Mouse (Mus musculus) hindbrain, embryonic 15.5 days (tissue): ENCODE results near the gene Slc9c1. TPM values are rescaled to one million over a fixed set of nuclear protein-coding genes. Genes with fewer than 3 reads are reported as not detected.
"Not testable (repeated sequence)": the region's sequence is repeated elsewhere in the genome, so short reads cannot be mapped to it uniquely, and the experiment has no call there.

ENCODE experiments used
- ATAC-seq: fragments of 200-750 bp; cut with Nextera tagmentation; 2 replicates; pipeline ENCODE4 v1.8.0; 2017; ENCODE audit warnings: low read depth, moderate number of reproducible peaks, moderate TSS enrichment; ENCODE audit not compliant: low FRiP score
- H3K27ac ChIP-seq: fragments of 300-500 bp; sonication (generic); replicated peaks from 2 replicates; pipeline ENCODE4 v1.5.1; 2015; ENCODE audit warnings: mild to moderate bottlenecking, inconsistent platforms
- H3K27me3 ChIP-seq: fragments of 300-500 bp; sonication (generic); 2 replicates; pipeline ENCODE4 v1.6.1; 2015; ENCODE audit warnings: control low read depth, inconsistent platforms
- H3K36me3 ChIP-seq: fragments of 300-500 bp; sonication (generic); 2 replicates; pipeline ENCODE4 v1.6.1; 2015; ENCODE audit warnings: control low read depth, inconsistent platforms
- H3K4me1 ChIP-seq: fragments of 300-500 bp; sonication (generic); replicated peaks from 2 replicates; pipeline ENCODE4 v1.6.1; 2015; ENCODE audit warnings: control low read depth, inconsistent platforms
- H3K4me2 ChIP-seq: fragments of 300-500 bp; sonication (generic); 2 replicates; pipeline ENCODE4 v1.6.1; 2015; ENCODE audit warnings: moderate library complexity, mild to moderate bottlenecking, inconsistent platforms
- H3K4me3 ChIP-seq: fragments of 300-500 bp; sonication (generic); 2 replicates; pipeline ENCODE4 v1.5.1; 2015; ENCODE audit warnings: mild to moderate bottlenecking, inconsistent platforms
- H3K9ac ChIP-seq: fragments of 300-500 bp; sonication (generic); 2 replicates; pipeline ENCODE4 v1.6.1; 2015; ENCODE audit warnings: inconsistent platforms
- H3K9me3 ChIP-seq: fragments of 300-500 bp; sonication (generic); 2 replicates; pipeline ENCODE4 v1.6.1; 2016; ENCODE audit warnings: control low read depth, inconsistent platforms
- WGBS: fragments of 180-500 bp; shearing (Covaris S2); methylation state at CpG from one replicate; pipeline ENCODE4 v1.1.7; 2015; 5-methylcytosine and 5-hydroxymethylcytosine counted together
- polyA plus RNA-seq: library from polyadenylated mRNA; unstranded; fragments of >200 nt; fragmentation: Nextera tagmentation; extraction: Ambion mirVana; gene quantifications from 2 replicates; pipeline ENCODE4 v1.2.1, GENCODE M21; 2015

The Slc9c1 gene
- polyA plus RNA-seq, result not detected in 2 replicates

GRCm38 (mm10) chr16:45535009-45535408, at the start of gene Slc9c1:
Slc9c1 (plus strand) TSS chr16:45535309.
- ATAC-seq, result no peak
- H3K9me3 ChIP-seq, result no peaks in the 10 kb centered on the region
- H3K9ac ChIP-seq, result no peak within 1 kb of the TSS
- WGBS, result 94% methylated on average over 5 of the region's 5 CpGs
- no peak within 1 kb of the TSS for H3K4me3 ChIP-seq
- no peaks in the 10 kb centered on the region for H3K4me1 ChIP-seq
- H3K4me2 ChIP-seq, result no peak within 1 kb of the TSS
- no peaks in the 10 kb centered on the region for H3K27me3 ChIP-seq
- H3K27ac ChIP-seq, result no peak within 1 kb of the TSS
- no peaks in the 10 kb centered on the region for H3K36me3 ChIP-seq

- no peak within 1 kb of the TSS for H3K9ac ChIP-seq
- WGBS, result 66% methylated on average over 5 of the region's 5 CpGs
- H3K9me3 ChIP-seq, result no peaks in the 10 kb centered on the region
- H3K27me3 ChIP-seq, result no peaks in the 10 kb centered on the region
- no peak within 1 kb of the TSS for H3K27ac ChIP-seq
- no peak within 1 kb of the TSS for H3K4me2 ChIP-seq
- no peak within 1 kb of the TSS for H3K4me3 ChIP-seq
- H3K36me3 ChIP-seq, result no peaks in the 10 kb centered on the region
- no peak for ATAC-seq
- H3K4me1 ChIP-seq, result no peaks in the 10 kb centered on the region
These were observed 42.2 kb upstream of the Slc9c1 start, which contains the start of gene Gm609 for GRCm38 (mm10) chr16:45492927-45493326. Gm609 (minus strand) TSS chr16:45492969.

GRCm38 (mm10) chr16:45495326-45495725, 39.8 kb upstream of the Slc9c1 start:
- Histone ChIP-seq H3K4me1 (no peaks in the 10 kb centered on the region), H3K27ac (no peak overlapping the region), H3K36me3 (no peaks in the 10 kb centered on the region), H3K27me3 (no peaks in the 10 kb centered on the region), H3K4me3 (no peak overlapping the region), H3K9me3 (no peaks in the 10 kb centered on the region), H3K9ac (no peak overlapping the region), H3K4me2 (no peak overlapping the region)
- 83% methylated on average over 1 of the region's 1 CpGs for WGBS
- ATAC-seq, result no peak

GRCm38 (mm10) chr16:45525551-45525950, 9.6 kb upstream of the Slc9c1 start:
- no peaks in the 10 kb centered on the region for H3K27me3 ChIP-seq
- ATAC-seq, result no peak
- H3K36me3 ChIP-seq, result no peaks in the 10 kb centered on the region
- 78% methylated on average over 5 of the region's 5 CpGs for WGBS
- H3K9ac ChIP-seq, result no peak overlapping the region
- no peaks in the 10 kb centered on the region for H3K9me3 ChIP-seq
- no peak overlapping the region for H3K27ac ChIP-seq
- no peak overlapping the region for H3K4me3 ChIP-seq
- no peak overlapping the region for H3K4me2 ChIP-seq
- no peaks in the 10 kb centered on the region for H3K4me1 ChIP-seq

- H3K27ac ChIP-seq, result no peak within 1 kb of the TSS
- no peak within 1 kb of the TSS for H3K9ac ChIP-seq
- no peaks in the 10 kb centered on the region for H3K36me3 ChIP-seq
- ATAC-seq, result no peak
- no peak within 1 kb of the TSS for H3K4me3 ChIP-seq
- 86% methylated on average over 4 of the region's 4 CpGs for WGBS
- H3K27me3 ChIP-seq, result no peaks in the 10 kb centered on the region
- no peaks in the 10 kb centered on the region for H3K4me1 ChIP-seq
- H3K4me2 ChIP-seq, result no peak within 1 kb of the TSS
- H3K9me3 ChIP-seq, result no peaks in the 10 kb centered on the region
These were observed 3.2 kb upstream of the Slc9c1 start, which contains the start of gene Gm17783 for GRCm38 (mm10) chr16:45531950-45532349. Gm17783 (minus strand) TSS chr16:45532050.

- H3K4me3 ChIP-seq, result not testable (repeated sequence)
- WGBS, result 80% methylated on average over 1 of the region's 1 CpGs
These were observed 3.2 kb downstream of the Slc9c1 start for GRCm38 (mm10) chr16:45538342-45538741.

GRCm38 (mm10) chr16:45542108-45542507, 7.0 kb downstream of the Slc9c1 start:
- Histone ChIP-seq H3K36me3 (no peaks in the 10 kb centered on the region), H3K9ac (no peak overlapping the region), H3K4me1 (no peaks in the 10 kb centered on the region), H3K4me2 (no peak overlapping the region), H3K4me3 (no peak overlapping the region), H3K27me3 (no peaks in the 10 kb centered on the region), H3K27ac (no peak overlapping the region), H3K9me3 (no peaks in the 10 kb centered on the region)
- ATAC-seq, result no peak

More at GRCm38 (mm10) chr16:45538342-45538741, 3.2 kb downstream of the Slc9c1 start:
- H3K9me3 ChIP-seq, H3K4me1 ChIP-seq, ATAC-seq, H3K9ac ChIP-seq, H3K4me2 ChIP-seq, H3K27ac ChIP-seq, H3K36me3 ChIP-seq, H3K27me3 ChIP-seq: not testable (repeated sequence)

GRCm38 (mm10) chr16:45544341-45544740, 9.2 kb downstream of the Slc9c1 start:
- Histone ChIP-seq H3K27ac (no peak overlapping the region), H3K9me3 (no peaks in the 10 kb centered on the region), H3K9ac (no peak overlapping the region), H3K36me3 (no peaks in the 10 kb centered on the region), H3K4me2 (no peak overlapping the region), H3K27me3 (no peaks in the 10 kb centered on the region), H3K4me3 (no peak overlapping the region), H3K4me1 (no peaks in the 10 kb centered on the region)
- 89% methylated on average over 3 of the region's 3 CpGs for WGBS
- ATAC-seq, result no peak

GRCm38 (mm10) chr16:45547982-45548381, 12.9 kb downstream of the Slc9c1 start:
- H3K27me3 ChIP-seq, result no peaks in the 10 kb centered on the region
- no peak overlapping the region for H3K4me3 ChIP-seq
- H3K4me1 ChIP-seq, result no peaks in the 10 kb centered on the region
- H3K9me3 ChIP-seq, result no peaks in the 10 kb centered on the region
- no peak overlapping the region for H3K9ac ChIP-seq
- H3K4me2 ChIP-seq, result no peak overlapping the region
- ATAC-seq, result no peak
- H3K27ac ChIP-seq, result no peak overlapping the region
- H3K36me3 ChIP-seq, result no peaks in the 10 kb centered on the region

GRCm38 (mm10) chr16:45551579-45551978, 16.5 kb downstream of the Slc9c1 start:
- Histone ChIP-seq H3K36me3 (no peaks in the 10 kb centered on the region), H3K4me1 (no peaks in the 10 kb centered on the region), H3K9ac (no peak overlapping the region), H3K27ac (no peak overlapping the region), H3K4me2 (no peak overlapping the region), H3K4me3 (no peak overlapping the region), H3K27me3 (no peaks in the 10 kb centered on the region), H3K9me3 (no peaks in the 10 kb centered on the region)
- no peak for ATAC-seq
- WGBS, result 83% methylated on average over 2 of the region's 2 CpGs

- H3K27ac ChIP-seq, result no peak overlapping the region
- no peaks in the 10 kb centered on the region for H3K4me1 ChIP-seq
- no peaks in the 10 kb centered on the region for H3K9me3 ChIP-seq
- H3K4me2 ChIP-seq, result no peak overlapping the region
- 68% methylated on average over 3 of the region's 3 CpGs for WGBS
- no peak for ATAC-seq
- no peaks in the 10 kb centered on the region for H3K27me3 ChIP-seq
- H3K4me3 ChIP-seq, result no peak overlapping the region
- no peak overlapping the region for H3K9ac ChIP-seq
- no peaks in the 10 kb centered on the region for H3K36me3 ChIP-seq
These were observed 26.6 kb downstream of the Slc9c1 start for GRCm38 (mm10) chr16:45561747-45562146.

- no peak overlapping the region for H3K4me2 ChIP-seq
- H3K9ac ChIP-seq, result no peak overlapping the region
- no peaks in the 10 kb centered on the region for H3K9me3 ChIP-seq
- WGBS, result 84% methylated on average over 3 of the region's 3 CpGs
- no peaks in the 10 kb centered on the region for H3K27me3 ChIP-seq
- H3K4me1 ChIP-seq, result no peaks in the 10 kb centered on the region
- H3K27ac ChIP-seq, result no peak overlapping the region
- no peak for ATAC-seq
- no peaks in the 10 kb centered on the region for H3K36me3 ChIP-seq
- no peak overlapping the region for H3K4me3 ChIP-seq
These were observed 37.2 kb downstream of the Slc9c1 start for GRCm38 (mm10) chr16:45572307-45572706.

- Histone ChIP-seq H3K4me3 (no peak overlapping the region), H3K36me3 (no peaks in the 10 kb centered on the region), H3K9me3 (no peaks in the 10 kb centered on the region), H3K9ac (no peak overlapping the region), H3K27me3 (no peaks in the 10 kb centered on the region), H3K4me1 (no peaks in the 10 kb centered on the region), H3K27ac (no peak overlapping the region), H3K4me2 (no peak overlapping the region)
- no peak for ATAC-seq
- 71% methylated on average over 12 of the region's 12 CpGs for WGBS
These were observed 44.8 kb downstream of the Slc9c1 start for GRCm38 (mm10) chr16:45579883-45580282.
